Mouse (Mus musculus) hindbrain, embryonic 15.5 days (tissue): ENCODE measurements at regions not wholly inside any gene's neighbourhood (a gene's known extent, or its start where the extent isn't known, plus 50 kb on each side); places are given as distances from the start of the nearest gene placed in this dataset.
"Not testable (repeated sequence)": the region's sequence is repeated elsewhere in the genome, so short reads cannot be mapped to it uniquely, and the experiment has no call there.

Experiments used
- ATAC-seq: fragments of 200-750 bp; cut with Nextera tagmentation; 2 replicates; pipeline ENCODE4 v1.8.0; 2017; ENCODE audit warnings: low read depth, moderate number of reproducible peaks, moderate TSS enrichment; ENCODE audit not compliant: low FRiP score
- H3K27ac ChIP-seq: fragments of 300-500 bp; sonication (generic); replicated peaks from 2 replicates; pipeline ENCODE4 v1.5.1; 2015; ENCODE audit warnings: mild to moderate bottlenecking, inconsistent platforms
- H3K27me3 ChIP-seq: fragments of 300-500 bp; sonication (generic); 2 replicates; pipeline ENCODE4 v1.6.1; 2015; ENCODE audit warnings: control low read depth, inconsistent platforms
- H3K36me3 ChIP-seq: fragments of 300-500 bp; sonication (generic); 2 replicates; pipeline ENCODE4 v1.6.1; 2015; ENCODE audit warnings: control low read depth, inconsistent platforms
- H3K4me1 ChIP-seq: fragments of 300-500 bp; sonication (generic); replicated peaks from 2 replicates; pipeline ENCODE4 v1.6.1; 2015; ENCODE audit warnings: control low read depth, inconsistent platforms
- H3K4me2 ChIP-seq: fragments of 300-500 bp; sonication (generic); 2 replicates; pipeline ENCODE4 v1.6.1; 2015; ENCODE audit warnings: moderate library complexity, mild to moderate bottlenecking, inconsistent platforms
- H3K4me3 ChIP-seq: fragments of 300-500 bp; sonication (generic); 2 replicates; pipeline ENCODE4 v1.5.1; 2015; ENCODE audit warnings: mild to moderate bottlenecking, inconsistent platforms
- H3K9ac ChIP-seq: fragments of 300-500 bp; sonication (generic); 2 replicates; pipeline ENCODE4 v1.6.1; 2015; ENCODE audit warnings: inconsistent platforms
- H3K9me3 ChIP-seq: fragments of 300-500 bp; sonication (generic); 2 replicates; pipeline ENCODE4 v1.6.1; 2016; ENCODE audit warnings: control low read depth, inconsistent platforms
- WGBS: fragments of 180-500 bp; shearing (Covaris S2); methylation state at CpG from one replicate; pipeline ENCODE4 v1.1.7; 2015; 5-methylcytosine and 5-hydroxymethylcytosine counted together

GRCm38 (mm10) chr10:36884198-36884597 lies 90.1 kb upstream of the Hdac2 start:
- Histone ChIP-seq H3K27me3 (no peaks in the 10 kb centered on the region), H3K9ac (no peak overlapping the region), H3K4me2 (no peak overlapping the region), H3K36me3 (no peaks in the 10 kb centered on the region), H3K4me3 (no peak overlapping the region), H3K27ac (no peak overlapping the region), H3K4me1 (no peaks in the 10 kb centered on the region), H3K9me3 (no peaks in the 10 kb centered on the region)
- WGBS: 68% methylated on average over 2 of the region's 2 CpGs
- ATAC-seq: no peak

- Histone ChIP-seq H3K4me2 (no peak overlapping the region), H3K36me3 (no peaks in the 10 kb centered on the region), H3K27me3 (no peaks in the 10 kb centered on the region), H3K9ac (no peak overlapping the region), H3K27ac (peak overlapping the region; percentile 1; the same call in 1 of the 2 replicates), H3K4me3 (no peak overlapping the region), H3K9me3 (no peaks in the 10 kb centered on the region), H3K4me1 (no peaks in the 10 kb centered on the region)
- ATAC-seq: peak; percentile 65; the same call in 1 of the 2 replicates
- WGBS: 64% methylated on average over 6 of the region's 6 CpGs
Measured at GRCm38 (mm10) chr10:36897900-36898600, 76.3 kb upstream of the Hdac2 start.

GRCm38 (mm10) chr10:36908861-36909260 lies 65.5 kb upstream of the Hdac2 start:
- Histone ChIP-seq H3K36me3 (no peaks in the 10 kb centered on the region), H3K4me1 (no peaks in the 10 kb centered on the region), H3K4me3 (no peak overlapping the region), H3K9ac (no peak overlapping the region), H3K4me2 (no peak overlapping the region), H3K27ac (no peak overlapping the region), H3K27me3 (no peaks in the 10 kb centered on the region), H3K9me3 (no peaks in the 10 kb centered on the region)
- WGBS: 70% methylated on average over 4 of the region's 4 CpGs
- no peak for ATAC-seq

- not testable (repeated sequence) for H3K9me3 ChIP-seq, H3K27ac ChIP-seq, H3K4me1 ChIP-seq, ATAC-seq, H3K27me3 ChIP-seq, H3K4me2 ChIP-seq, H3K9ac ChIP-seq, H3K4me3 ChIP-seq, H3K36me3 ChIP-seq
- 73% methylated on average over 2 of the region's 2 CpGs for WGBS
Measured at GRCm38 (mm10) chr10:36918037-36918436, 56.3 kb upstream of the Hdac2 start.

GRCm38 (mm10) chr10:36923756-36924155 lies 50.6 kb upstream of the Hdac2 start:
- Histone ChIP-seq H3K36me3 (no peaks in the 10 kb centered on the region), H3K4me3 (no peak overlapping the region), H3K27ac (no peak overlapping the region), H3K4me1 (no peaks in the 10 kb centered on the region), H3K4me2 (no peak overlapping the region), H3K27me3 (no peaks in the 10 kb centered on the region), H3K9ac (no peak overlapping the region), H3K9me3 (no peaks in the 10 kb centered on the region)
- ATAC-seq: no peak
- WGBS: 74% methylated on average over 3 of the region's 3 CpGs

- no peak for ATAC-seq
- H3K9ac ChIP-seq: no peak overlapping the region
- WGBS: 97% methylated on average over 2 of the region's 2 CpGs
- no peaks in the 10 kb centered on the region for H3K36me3 ChIP-seq
- no peaks in the 10 kb centered on the region for H3K9me3 ChIP-seq
- H3K27ac ChIP-seq: no peak overlapping the region
- H3K27me3 ChIP-seq: no peaks in the 10 kb centered on the region
- no peak overlapping the region for H3K4me2 ChIP-seq
- H3K4me3 ChIP-seq: no peak overlapping the region
- H3K4me1 ChIP-seq: no peaks in the 10 kb centered on the region
Measured at GRCm38 (mm10) chr10:36924161-36924560, 50.2 kb upstream of the Hdac2 start.
